Mouse (Mus musculus) ES-Bruce4 (cell line): ENCODE measurements around the gene Fyn. TPM values are rescaled to one million over a fixed set of nuclear protein-coding genes. Genes with fewer than 3 reads are reported as not detected.

Experiments
- H3K27ac ChIP-seq: 2 replicates; pipeline ENCODE4 v1.5.1; 2012; ENCODE audit warnings: low read length, inconsistent platforms; ENCODE audit not compliant: insufficient read depth
- H3K27me3 ChIP-seq: 2 replicates; pipeline ENCODE4 v1.6.1; 2012; ENCODE audit warnings: mild to moderate bottlenecking, low read length, inconsistent platforms; ENCODE audit not compliant: control insufficient read depth, poor library complexity, insufficient read depth, severe bottlenecking
- H3K36me3 ChIP-seq: 2 replicates; pipeline ENCODE4 v1.6.1; 2012; ENCODE audit warnings: inconsistent platforms, mild to moderate bottlenecking, low read length, moderate library complexity; ENCODE audit not compliant: control insufficient read depth, poor library complexity, insufficient read depth, severe bottlenecking
- H3K4me1 ChIP-seq: one replicate; pipeline ENCODE4 v1.8.1; 2011; ENCODE audit warnings: low read length; ENCODE audit not compliant: control insufficient read depth, insufficient read depth
- H3K4me3 ChIP-seq: 2 replicates; pipeline ENCODE4 v1.5.1; 2011; ENCODE audit warnings: low read depth, mild to moderate bottlenecking, low read length
- H3K9ac ChIP-seq: 2 replicates; pipeline ENCODE4 v1.6.1; 2012; ENCODE audit warnings: low read depth, mild to moderate bottlenecking, inconsistent platforms; ENCODE audit not compliant: poor library complexity, severe bottlenecking
- H3K9me3 ChIP-seq: replicated peaks from 2 replicates; pipeline ENCODE4 v1.6.1; 2012; ENCODE audit warnings: mild to moderate bottlenecking, low read length, inconsistent platforms; ENCODE audit not compliant: control insufficient read depth, poor library complexity, insufficient read depth, severe bottlenecking
- CTCF ChIP-seq: IDR thresholded peaks from one replicate; pipeline ENCODE4 v1.8.1; 2011; ENCODE audit warnings: low read depth, low read length
- EP300 ChIP-seq: IDR thresholded peaks from 2 replicates; pipeline ENCODE4 v1.6.1; 2011; ENCODE audit warnings: low read depth, low read length; ENCODE audit not compliant: insufficient read depth
- POLR2A ChIP-seq: IDR thresholded peaks from one replicate; pipeline ENCODE4 v1.8.1; 2011; ENCODE audit warnings: low read length; ENCODE audit not compliant: insufficient read depth
- polyA plus RNA-seq: library from polyadenylated mRNA; stranded (reverse); fragments of >200 nt; gene quantifications from 2 replicates; pipeline ENCODE4 v1.2.4, GENCODE M21; 2011; ENCODE audit warnings: low read depth; ENCODE audit not compliant: missing spikeins, insufficient read depth, insufficient read length

The Fyn gene
- polyA plus RNA-seq, 1 experiment = 19.1 TPM

DNA sequence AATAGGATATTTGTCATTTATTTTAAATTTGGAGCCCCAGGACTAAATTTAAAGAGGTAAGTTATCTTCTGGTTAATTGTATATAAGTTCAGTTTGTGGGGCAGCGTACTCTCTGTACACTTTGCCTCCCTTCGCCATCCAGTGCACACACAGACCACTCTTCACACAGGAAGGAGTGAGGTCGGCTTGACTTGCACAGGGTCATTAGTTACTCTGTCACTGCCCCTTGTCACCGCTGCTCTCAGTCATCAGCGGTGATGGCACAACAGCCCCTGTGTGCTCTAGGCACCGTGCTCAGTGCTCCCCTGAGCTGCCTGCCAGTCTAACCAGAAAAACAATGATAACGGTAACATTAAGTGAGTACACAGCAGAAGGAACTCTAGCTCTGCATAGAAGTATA, 21.9 kb downstream of the Fyn start:
- H3K27me3 ChIP-seq = no peaks in the 10 kb centered on the region
- H3K4me3 ChIP-seq = no peak overlapping the region
- TF ChIP-seq CTCF (no peak), POLR2A (no peak), EP300 (no peak)
- H3K4me1 ChIP-seq = no peaks in the 10 kb centered on the region
- no peak overlapping the region for H3K9ac ChIP-seq
- peaks cover 6% of the 10 kb centered on the region; the same call in 1 of the 2 replicates for H3K9me3 ChIP-seq
- H3K36me3 ChIP-seq = no peaks in the 10 kb centered on the region
- no peak overlapping the region for H3K27ac ChIP-seq

DNA sequence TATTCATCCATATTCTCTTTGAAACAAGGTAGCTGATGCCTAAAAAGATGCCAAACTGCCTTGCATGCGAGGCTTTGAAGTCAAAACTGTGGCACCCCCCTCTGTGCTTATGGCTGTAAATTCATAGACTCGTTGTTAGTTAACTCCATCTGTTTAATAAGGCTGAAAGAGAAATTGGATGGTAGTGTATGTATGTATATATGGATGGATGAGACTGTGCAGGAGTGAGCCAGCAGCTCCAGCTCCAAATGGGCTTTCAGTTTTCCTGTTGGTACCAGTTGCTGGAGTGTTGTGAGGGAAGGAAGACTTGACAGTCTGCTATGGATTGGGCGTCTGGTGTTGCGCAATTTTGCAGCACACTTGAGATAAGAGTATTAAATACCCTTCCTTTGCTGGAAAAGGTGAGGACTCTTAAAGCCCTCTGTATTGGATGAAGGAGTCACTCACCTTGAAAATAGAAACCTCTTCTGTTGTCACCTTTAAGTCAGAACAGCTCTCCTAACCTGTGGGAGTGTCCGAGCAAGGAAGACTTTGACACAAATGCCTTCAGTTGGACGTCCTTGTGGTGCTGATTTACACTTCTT, 24.3 kb downstream of the Fyn start:
- Histone ChIP-seq H3K9ac (no peak overlapping the region), H3K36me3 (no peaks in the 10 kb centered on the region), H3K4me1 (no peaks in the 10 kb centered on the region), H3K9me3 (peaks cover 6% of the 10 kb centered on the region; the same call in 1 of the 2 replicates), H3K27ac (no peak overlapping the region), H3K4me3 (no peak overlapping the region), H3K27me3 (no peaks in the 10 kb centered on the region)
- no peak for TF ChIP-seq CTCF

DNA sequence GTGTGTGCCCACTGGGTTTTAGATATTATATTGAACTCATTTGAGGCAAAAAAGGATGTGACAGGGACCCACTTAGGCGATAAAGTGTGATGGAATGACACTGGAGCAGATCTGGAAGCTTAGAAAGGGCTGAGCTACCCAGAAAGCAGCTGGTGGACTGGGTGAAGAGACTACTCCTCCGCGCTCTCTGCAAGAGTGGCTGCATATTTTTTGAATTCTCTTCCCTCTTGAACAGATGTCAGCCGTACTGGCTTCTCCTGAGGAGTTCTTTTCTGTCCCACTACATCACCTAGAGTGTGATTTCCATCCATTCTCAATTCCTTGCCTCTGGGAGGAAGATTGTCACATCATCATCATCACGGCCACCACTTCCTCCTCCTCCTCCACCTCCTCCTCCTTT, 26.9 kb downstream of the Fyn start:
- Histone ChIP-seq H3K27me3 (no peaks in the 10 kb centered on the region), H3K36me3 (no peaks in the 10 kb centered on the region)
- TF ChIP-seq CTCF (no peak), EP300 (no peak), POLR2A (no peak)

DNA sequence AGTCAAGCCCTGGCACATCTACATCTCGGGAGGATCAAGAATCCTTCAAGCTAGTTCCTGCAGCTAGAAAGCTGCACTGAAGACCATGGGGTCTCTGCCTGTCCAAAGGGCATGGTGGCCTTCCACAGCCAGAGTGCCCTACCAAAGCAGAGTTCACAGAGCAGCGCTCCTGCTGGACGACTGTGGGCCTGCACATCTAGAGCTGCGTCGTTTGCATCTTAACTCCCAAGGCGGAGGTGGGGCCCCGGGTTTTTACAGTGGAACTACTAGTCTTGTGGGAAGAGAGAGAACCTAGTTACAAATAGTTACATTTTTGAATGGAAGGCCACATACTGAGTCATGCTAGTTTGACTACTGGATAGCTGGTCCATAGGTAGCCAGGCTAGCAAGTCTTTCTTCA, 30.3 kb downstream of the Fyn start:
- H3K36me3 ChIP-seq = no peaks in the 10 kb centered on the region
- H3K4me3 ChIP-seq = no peak overlapping the region
- no peaks in the 10 kb centered on the region for H3K27me3 ChIP-seq

More for the DNA sequence above, 26.9 kb downstream of the Fyn start:
- H3K4me1 ChIP-seq = no peaks in the 10 kb centered on the region
- H3K27ac ChIP-seq = no peak overlapping the region
- peaks cover 6% of the 10 kb centered on the region; the same call in 1 of the 2 replicates for H3K9me3 ChIP-seq
- no peak overlapping the region for H3K4me3 ChIP-seq
- H3K9ac ChIP-seq = no peak overlapping the region

DNA sequence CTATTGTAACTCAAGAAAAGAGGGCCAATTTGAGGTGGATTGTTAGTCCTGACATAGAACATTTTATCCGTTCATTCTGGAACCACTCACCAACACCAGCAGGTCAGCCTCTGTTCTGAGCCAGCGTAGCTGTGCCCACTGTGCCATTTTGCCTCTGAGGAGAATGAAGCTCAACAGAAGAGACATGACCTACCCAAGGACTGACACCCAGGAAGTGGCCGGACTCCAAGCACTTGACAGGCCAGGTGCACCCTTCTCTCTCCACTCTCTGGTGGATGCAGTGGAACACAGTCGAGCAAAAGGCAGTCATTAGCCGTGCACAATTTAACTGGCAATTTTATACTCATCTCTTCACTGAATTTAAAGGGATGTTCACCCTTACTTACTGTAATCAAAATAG, 31.5 kb downstream of the Fyn start:
- H3K9me3 ChIP-seq = no peaks in the 10 kb centered on the region
- no peak for TF ChIP-seq POLR2A
- no peak for TF ChIP-seq EP300
- no peak for TF ChIP-seq CTCF
- no peak overlapping the region for H3K27ac ChIP-seq
- H3K9ac ChIP-seq = no peak overlapping the region
- no peaks in the 10 kb centered on the region for H3K27me3 ChIP-seq
- H3K4me3 ChIP-seq = no peak overlapping the region
- no peaks in the 10 kb centered on the region for H3K4me1 ChIP-seq
- H3K36me3 ChIP-seq = no peaks in the 10 kb centered on the region

More for the DNA sequence above, 30.3 kb downstream of the Fyn start:
- Histone ChIP-seq H3K27ac (no peak overlapping the region), H3K9ac (no peak overlapping the region), H3K4me1 (no peaks in the 10 kb centered on the region), H3K9me3 (no peaks in the 10 kb centered on the region)
- no peak for TF ChIP-seq POLR2A
- peak; percentile 36 for TF ChIP-seq CTCF

DNA sequence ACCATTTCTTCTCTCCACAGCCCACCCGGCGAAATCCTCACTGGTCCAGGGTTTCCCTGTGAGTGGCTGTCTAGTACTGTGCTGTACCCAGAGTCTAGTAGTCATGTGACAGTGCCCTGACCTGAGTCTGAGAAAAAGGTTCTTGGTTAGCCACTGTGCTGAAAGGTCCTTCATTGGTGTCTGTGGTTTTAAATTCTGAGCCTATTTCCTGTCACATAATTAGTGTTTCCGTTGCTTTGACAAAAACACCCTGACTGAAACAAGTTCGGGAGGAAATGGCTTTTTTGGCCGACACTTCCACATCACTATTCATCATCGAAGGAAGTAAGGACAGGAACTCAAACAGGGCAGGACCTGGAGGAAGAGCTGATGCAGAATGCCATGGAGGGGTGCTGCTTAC, 33.8 kb downstream of the Fyn start:
- no peak for TF ChIP-seq POLR2A
- TF ChIP-seq EP300 = no peak
- TF ChIP-seq CTCF = no peak
- H3K27me3 ChIP-seq = no peaks in the 10 kb centered on the region
- no peak overlapping the region for H3K27ac ChIP-seq
- H3K36me3 ChIP-seq = no peaks in the 10 kb centered on the region
- no peak overlapping the region for H3K4me3 ChIP-seq
- no peaks in the 10 kb centered on the region for H3K4me1 ChIP-seq
- no peaks in the 10 kb centered on the region for H3K9me3 ChIP-seq
- no peak overlapping the region for H3K9ac ChIP-seq
